Mouse (Mus musculus): ENCODE measurements around the gene Aup1.

GRCm38 (mm10) chr6:83020121-83020520 lies 34.2 kb upstream of the Aup1 start:
- no peak for TF ChIP-seq CTCF (IDR thresholded peaks at IDR 0.05; ENCODE audit: control insufficient read depth, insufficient read depth, insufficient replicate concordance, low read depth, low read length)
- TF ChIP-seq POLR2A (IDR thresholded peaks at IDR 0.05; ENCODE audit: control insufficient read depth, low read depth, low read length): no peak
